Mouse (Mus musculus): ENCODE results near the gene Gon4l. TPM values are rescaled to one million over a fixed set of nuclear protein-coding genes. Genes with fewer than 3 reads are reported as not detected.

Gene Gon4l
- polyA plus RNA-seq, 1 experiment from 2014 or later, result 7.9 TPM

GRCm38 (mm10) chr3:88951327-88951800 lies 116.3 kb downstream of the Gon4l start:
- peak overlapping the region; percentile 100 for H3K27ac ChIP-seq
- no peaks in the 10 kb centered on the region for H3K36me3 ChIP-seq
- no peaks in the 10 kb centered on the region for H3K27me3 ChIP-seq (replicated peaks)
- ATAC-seq, result no peak
- peaks cover 13% of the 10 kb centered on the region; the same call in 1 of the 2 replicates for H3K4me1 ChIP-seq (replicated peaks)
- peak overlapping the region; percentile 84 for H3K4me3 ChIP-seq (replicated peaks)
- peak overlapping the region; percentile 54 for H3K4me2 ChIP-seq (replicated peaks)
- no peaks in the 10 kb centered on the region for H3K9me3 ChIP-seq
- peak overlapping the region; percentile 97 for H3K9ac ChIP-seq
- WGBS, result 0% methylated on average over 5 of the region's 5 CpGs

DNA sequence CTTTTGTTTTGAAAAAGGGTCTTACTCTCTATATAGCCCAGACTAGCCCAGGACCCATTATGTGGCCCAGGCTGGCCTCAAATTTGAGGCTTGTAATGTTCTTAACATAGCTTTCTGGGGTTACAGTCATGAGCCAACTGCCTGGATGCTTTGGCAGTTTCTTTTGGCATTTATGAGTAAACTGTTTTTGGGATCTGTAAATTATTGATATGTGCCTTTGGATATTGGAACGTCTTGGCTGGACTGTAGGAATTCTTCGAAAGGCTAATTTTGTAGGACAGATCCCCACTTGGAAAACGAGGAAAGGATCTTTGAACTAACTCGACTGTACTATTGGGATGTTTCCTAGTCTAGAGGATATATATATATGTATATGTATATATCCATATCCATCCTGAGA lies 118.2 kb downstream of the Gon4l start:
- no peak for ATAC-seq

DNA sequence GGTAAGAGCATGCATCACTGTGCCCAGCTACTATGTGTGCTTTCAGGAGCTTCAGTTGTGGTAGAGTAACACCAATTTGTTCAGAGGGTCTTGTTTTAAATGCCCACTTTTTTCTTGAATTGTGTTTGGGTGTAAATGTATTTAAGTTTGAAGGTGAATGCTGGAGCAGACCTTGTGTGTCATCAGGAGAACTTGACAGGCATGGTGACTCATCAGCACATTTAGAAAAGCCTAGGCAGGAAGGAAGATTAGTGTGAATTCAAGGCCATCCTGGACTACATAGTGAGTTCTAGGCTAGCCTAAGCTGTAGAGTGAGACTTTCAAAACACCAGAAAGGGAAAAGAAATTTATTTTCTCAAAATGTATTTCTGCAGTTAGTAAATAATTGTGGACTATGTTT lies 118.7 kb downstream of the Gon4l start:
- no peak for ATAC-seq
- Histone ChIP-seq H3K27ac (no peak overlapping the region), H3K9ac (no peak overlapping the region), H3K4me3 (replicated peaks) (no peak overlapping the region), H3K4me2 (replicated peaks) (no peak overlapping the region), H3K9me3 (no peaks in the 10 kb centered on the region), H3K4me1 (replicated peaks) (0 out of 2 replicates have a peak, but pooled peaks cover 3% of the 10 kb centered on the region), H3K27me3 (replicated peaks) (no peaks in the 10 kb centered on the region), H3K36me3 (no peaks in the 10 kb centered on the region)

More for the DNA sequence above, 118.2 kb downstream of the Gon4l start:
- no peaks in the 10 kb centered on the region for H3K27me3 ChIP-seq (replicated peaks)
- no peaks in the 10 kb centered on the region for H3K36me3 ChIP-seq
- H3K9ac ChIP-seq, result no peak overlapping the region
- H3K4me3 ChIP-seq (replicated peaks), result no peak overlapping the region
- no peak overlapping the region for H3K4me2 ChIP-seq (replicated peaks)
- no peak overlapping the region for H3K27ac ChIP-seq
- H3K4me1 ChIP-seq (replicated peaks), result 0 out of 2 replicates have a peak, but pooled peaks cover 6% of the 10 kb centered on the region
- H3K9me3 ChIP-seq, result no peaks in the 10 kb centered on the region
- 82% methylated on average over 4 of the region's 4 CpGs for WGBS

Other genes starting within 250 kb of the Gon4l start
- 60.4 and 61.2 TPM in 2 replicates for gene Arhgef2, start 229.3 kb upstream of the Gon4l start, polyA plus RNA-seq (2015; fragmentation: Nextera tagmentation; extraction: Ambion mirVana)
- gene Rxfp4, start 182.1 kb upstream of the Gon4l start, polyA plus RNA-seq (2015; fragmentation: Nextera tagmentation; extraction: Ambion mirVana), result not detected in 2 replicates
- 72.4 and 75.8 TPM in 2 replicates for gene Khdc4, start 149.4 kb upstream of the Gon4l start, polyA plus RNA-seq (2015; fragmentation: Nextera tagmentation; extraction: Ambion mirVana)
- 44.9 and 52.7 TPM in 2 replicates for gene Rit1, start 118.4 kb upstream of the Gon4l start, polyA plus RNA-seq (2015; fragmentation: Nextera tagmentation; extraction: Ambion mirVana)
- 20.3 and 22.2 TPM in 2 replicates for gene Syt11, start 60.1 kb upstream of the Gon4l start, polyA plus RNA-seq (2015; fragmentation: Nextera tagmentation; extraction: Ambion mirVana)
- 42.9 and 47.5 TPM in 2 replicates for gene Msto1, start 78.8 kb downstream of the Gon4l start, polyA plus RNA-seq (2015; fragmentation: Nextera tagmentation; extraction: Ambion mirVana)
- 16.4 and 17.0 TPM in 2 replicates for gene Ash1l, start 115.4 kb downstream of the Gon4l start, polyA plus RNA-seq (2015; fragmentation: Nextera tagmentation; extraction: Ambion mirVana)
- 163 and 171 TPM in 2 replicates for gene Dap3, start 116.0 kb downstream of the Gon4l start, polyA plus RNA-seq (2015; fragmentation: Nextera tagmentation; extraction: Ambion mirVana)

Measured in intestine, embryonic 15.5 days (tissue).